Mouse (Mus musculus) layer of hippocampus, postnatal 14 days (tissue): ENCODE results near the gene Dcdc2c. TPM values are rescaled to one million over a fixed set of nuclear protein-coding genes. Genes with fewer than 3 reads are reported as not detected.

ENCODE experiments used
- DNase-seq, 2 experiments: peaks; one replicate each; pipeline ENCODE4 v3.0.0; 2021 to 2022; ENCODE audit warnings: low spot score in 2 of 2, mixed read lengths in 1 of 2
- total RNA-seq, 2 experiments: library from RNA; stranded (reverse); gene quantifications; 2 replicates each; pipeline ENCODE4 v1.2.3; 2021

Gene Dcdc2c
- total RNA-seq, 2 experiments from 2014 or later: 0.21 to 0.95 TPM

- DNase-seq: no peak
Measured at GRCm38 (mm10) chr12:28460523-28460922, 91.7 kb downstream of the Dcdc2c start.

DNA sequence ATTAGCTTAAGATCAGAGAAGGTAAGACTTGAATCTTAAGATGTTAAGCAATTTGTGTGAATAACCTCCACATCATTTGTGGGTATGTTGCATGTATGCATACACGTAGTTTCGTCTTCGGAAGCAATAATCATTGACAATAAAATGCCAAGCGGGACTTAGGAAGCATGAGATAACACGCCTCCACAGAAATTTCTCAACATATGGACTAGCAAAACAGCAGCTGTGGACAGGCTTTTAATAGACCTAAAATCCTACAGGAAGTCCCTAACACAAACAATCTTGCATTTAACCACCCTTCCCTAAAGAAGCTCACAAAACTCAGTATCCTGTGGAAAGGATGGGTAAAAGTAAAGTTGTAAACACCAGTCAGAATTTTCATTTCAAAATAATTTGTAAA, 93.4 kb downstream of the Dcdc2c start:
- DNase-seq: peak in 1 of 2 experiments; percentile 6

- no peak for DNase-seq
Measured at GRCm38 (mm10) chr12:28436536-28436935, 115.7 kb downstream of the Dcdc2c start.

DNA sequence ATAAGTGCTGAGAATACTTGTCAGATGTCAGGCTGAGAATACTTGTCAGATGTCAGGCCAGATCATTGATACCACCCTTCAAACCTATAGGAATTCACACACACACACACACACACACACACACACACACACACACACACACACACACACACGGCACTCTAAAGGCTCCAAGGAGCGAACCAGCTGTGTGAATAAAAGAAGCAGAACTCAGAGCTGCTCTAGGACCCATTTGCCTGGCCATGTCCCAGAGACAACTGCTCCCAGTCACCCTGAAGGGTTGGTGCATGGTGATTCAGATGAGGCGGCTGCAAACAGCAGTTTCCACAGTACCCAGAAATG, 119.5 kb downstream of the Dcdc2c start:
- DNase-seq: no peak

DNA sequence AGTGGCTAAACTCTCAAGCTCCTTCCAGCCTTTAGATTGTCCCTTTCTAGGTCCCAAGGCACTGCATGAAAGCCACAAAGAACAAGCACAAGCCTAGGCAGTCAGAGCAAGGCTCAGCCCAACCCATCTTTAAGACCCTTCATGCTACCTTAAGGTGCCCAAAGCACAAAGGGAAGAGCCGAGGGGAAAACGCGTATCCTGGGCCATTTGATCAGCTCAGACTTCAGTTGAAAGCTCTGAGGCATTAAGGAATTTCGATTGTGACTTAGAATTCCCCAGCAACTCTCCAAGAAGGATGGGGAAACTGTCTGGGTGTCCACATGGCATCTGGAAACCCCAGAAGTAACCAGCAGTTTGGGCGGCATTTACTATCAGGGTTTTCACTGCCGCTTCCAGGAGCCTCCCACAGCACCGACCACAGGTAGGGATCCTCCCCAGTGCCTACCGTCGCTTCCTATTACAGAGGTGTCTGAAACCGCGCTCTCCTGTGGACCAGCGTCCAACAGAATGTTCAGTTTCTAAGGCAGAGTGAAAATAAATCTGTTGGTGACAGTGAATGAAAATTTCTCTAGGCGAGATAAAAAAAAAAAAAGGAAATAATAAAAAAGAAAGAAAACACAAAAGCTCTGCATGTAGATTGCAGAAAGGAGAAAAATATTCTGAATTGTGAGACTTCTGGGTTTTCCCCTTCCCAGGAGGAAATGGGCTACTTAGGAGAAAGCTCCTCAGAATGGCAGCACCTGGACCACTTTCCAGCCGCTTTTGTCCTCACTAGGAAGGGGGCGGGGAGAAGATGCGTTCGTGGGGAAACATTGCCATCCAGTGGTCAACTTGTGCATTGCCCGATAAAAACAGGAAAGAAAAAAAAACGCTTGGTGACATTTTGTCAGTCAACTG, 120.1 kb downstream of the Dcdc2c start:
- DNase-seq: peak; percentile 84 to 86

GRCm38 (mm10) chr12:28429856-28430255, 122.3 kb downstream of the Dcdc2c start:
- no peak for DNase-seq

- peak in 1 of 2 experiments; percentile 3 for DNase-seq
Measured at GRCm38 (mm10) chr12:28416957-28417356, 135.2 kb downstream of the Dcdc2c start.

GRCm38 (mm10) chr12:28407656-28408405, 144.4 kb downstream of the Dcdc2c start:
- no peak for DNase-seq

DNA sequence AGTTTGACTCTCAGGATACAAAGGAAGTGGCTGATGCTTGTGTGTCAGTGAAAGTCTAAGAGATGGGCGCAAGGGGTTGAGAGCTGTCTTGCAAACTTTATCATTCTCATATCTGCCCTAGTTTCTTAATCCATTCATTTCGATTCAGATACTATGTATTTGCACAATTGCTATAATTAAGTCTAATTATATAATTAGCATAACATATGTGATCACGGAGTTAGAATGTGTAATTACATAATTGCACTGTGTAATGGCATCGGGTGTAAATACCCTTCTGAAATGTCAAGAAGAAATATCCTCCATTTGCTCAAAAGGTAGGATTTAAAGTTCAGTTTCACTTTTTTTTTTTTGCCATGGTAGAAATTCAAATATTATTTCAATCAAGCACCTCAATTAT, 149.9 kb downstream of the Dcdc2c start:
- DNase-seq: no peak

DNA sequence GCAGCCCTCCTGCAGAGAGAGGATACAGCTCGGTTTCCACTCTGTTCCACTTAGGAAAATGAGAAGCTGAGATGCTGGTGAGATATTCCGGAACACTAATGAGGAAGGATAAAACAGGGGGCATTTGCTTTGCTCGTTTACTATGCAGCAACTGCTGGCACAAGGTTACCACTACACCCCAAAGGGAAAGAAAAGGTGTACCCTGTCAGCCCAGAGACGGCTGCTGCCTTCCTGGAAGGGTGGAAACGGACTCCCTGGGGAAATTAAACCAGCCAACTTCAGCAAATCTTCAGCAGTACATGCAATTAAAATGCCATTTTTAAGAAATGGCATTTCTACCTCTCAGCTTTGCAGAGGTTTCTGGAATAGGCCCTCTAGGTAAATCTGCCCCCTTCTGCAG, 150.8 kb downstream of the Dcdc2c start:
- no peak for DNase-seq

DNA sequence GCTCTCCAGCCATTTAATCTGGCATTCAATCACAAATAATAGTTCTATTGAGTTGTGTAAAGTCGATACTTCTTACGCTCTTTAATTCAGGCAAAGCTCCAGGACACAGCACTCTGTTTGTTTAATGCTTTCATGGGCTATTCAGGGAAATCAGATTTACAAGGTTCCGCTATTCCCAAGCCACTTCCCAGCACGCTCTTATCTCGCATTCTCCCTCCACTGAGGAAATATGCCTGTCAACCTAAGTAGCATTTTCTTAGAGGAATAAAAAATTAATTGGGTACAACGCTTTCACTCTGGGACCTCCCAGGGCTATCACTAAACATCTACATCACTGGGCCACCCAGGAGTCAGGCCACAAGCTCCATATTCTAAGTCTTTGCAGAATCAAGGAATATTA, 160.1 kb downstream of the Dcdc2c start:
- DNase-seq: peak in 1 of 2 experiments; percentile 19

Other genes with a start within 250 kb of the Dcdc2c start
- under 1 TPM; 0.74 to 0.78 TPM for gene Allc, start 30.1 kb upstream of the Dcdc2c start, total RNA-seq
- under 1 TPM; 0.69 to 0.88 TPM for gene Colec11, start 71.0 kb upstream of the Dcdc2c start, total RNA-seq
- 100 to 1,000 TPM; 273 to 291 TPM for gene Rps7, start 83.6 kb upstream of the Dcdc2c start, total RNA-seq
- gene Rnaseh1, start 97.2 kb upstream of the Dcdc2c start, total RNA-seq: 10 to 100 TPM; 11.4 to 14.5 TPM
- 10 to 100 TPM; 17.3 to 23.8 TPM for gene Adi1, start 122.8 kb upstream of the Dcdc2c start, total RNA-seq
- 10 to 100 TPM; 51.3 to 52.7 TPM for gene Trappc12, start 198.1 kb upstream of the Dcdc2c start, total RNA-seq
- gene Eipr1, start 199.4 kb upstream of the Dcdc2c start, total RNA-seq: 10 to 100 TPM; 41.9 to 47.9 TPM